Mouse (Mus musculus) midbrain, embryonic 15.5 days (tissue): ENCODE results near the gene Shh. TPM values are rescaled to one million over a fixed set of nuclear protein-coding genes. Genes with fewer than 3 reads are reported as not detected.

Experiments used
- ATAC-seq: fragments of 200-750 bp; cut with Nextera tagmentation; replicated peaks from 2 replicates; pipeline ENCODE4 v1.8.0; 2017; ENCODE audit warnings: moderate TSS enrichment
- H3K27ac ChIP-seq: fragments of 300-500 bp; sonication (generic); 2 replicates; pipeline ENCODE4 v1.5.1; 2015; ENCODE audit warnings: mild to moderate bottlenecking, inconsistent platforms
- H3K27me3 ChIP-seq: fragments of 300-500 bp; sonication (generic); replicated peaks from 2 replicates; pipeline ENCODE4 v1.6.1; 2015; ENCODE audit warnings: inconsistent platforms
- H3K36me3 ChIP-seq: fragments of 300-500 bp; sonication (generic); replicated peaks from 2 replicates; pipeline ENCODE4 v1.6.1; 2015; ENCODE audit warnings: inconsistent platforms
- H3K4me1 ChIP-seq: fragments of 300-500 bp; sonication (generic); 2 replicates; pipeline ENCODE4 v1.6.1; 2015; ENCODE audit warnings: inconsistent platforms
- H3K4me2 ChIP-seq: fragments of 300-500 bp; sonication (generic); 2 replicates; pipeline ENCODE4 v1.6.1; 2015; ENCODE audit warnings: inconsistent platforms, mild to moderate bottlenecking, moderate library complexity
- H3K4me3 ChIP-seq: fragments of 300-500 bp; sonication (generic); 2 replicates; pipeline ENCODE4 v1.5.1; 2015; ENCODE audit warnings: mild to moderate bottlenecking, inconsistent platforms
- H3K9ac ChIP-seq: fragments of 300-500 bp; sonication (generic); 2 replicates; pipeline ENCODE4 v1.6.1; 2015; ENCODE audit warnings: mild to moderate bottlenecking, inconsistent platforms
- H3K9me3 ChIP-seq: fragments of 300-500 bp; sonication (generic); 2 replicates; pipeline ENCODE4 v1.6.1; 2016; ENCODE audit warnings: inconsistent platforms
- WGBS: fragments of 180-500 bp; shearing (Covaris S2); methylation state at CpG from one replicate; pipeline ENCODE4 v1.1.7; 2015; ENCODE audit warnings: mixed read lengths; 5-methylcytosine and 5-hydroxymethylcytosine counted together
- polyA plus RNA-seq: library from polyadenylated mRNA; unstranded; fragments of >200 nt; fragmentation: Nextera tagmentation; extraction: Ambion mirVana; gene quantifications from 2 replicates; pipeline ENCODE4 v1.2.1, GENCODE M21; 2015

The Shh gene
- polyA plus RNA-seq, 1 experiment from 2014 or later = 1.4 TPM

DNA sequence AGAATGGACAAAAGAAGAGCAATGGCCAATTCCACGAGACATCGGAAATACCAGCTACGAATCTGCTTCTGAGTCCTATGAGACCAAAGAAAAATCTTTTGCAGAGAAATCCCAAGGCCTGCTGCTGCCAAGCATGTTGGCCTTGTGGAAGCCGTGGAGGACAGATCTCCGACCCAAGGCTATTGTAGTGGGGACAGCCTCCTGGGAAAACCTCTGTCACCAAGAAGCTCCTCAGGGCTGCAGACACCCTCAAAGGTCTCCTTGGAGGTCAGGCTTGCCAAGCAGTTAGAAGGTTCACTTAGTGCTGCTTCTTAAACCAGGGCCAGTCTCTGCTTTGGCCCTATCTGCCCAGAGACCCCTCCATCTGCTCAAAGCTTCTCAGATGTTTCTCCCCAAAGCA, 11.3 kb downstream of the Shh start:
- WGBS = 82% methylated on average over 5 of the region's 5 CpGs
- no peak for ATAC-seq

DNA sequence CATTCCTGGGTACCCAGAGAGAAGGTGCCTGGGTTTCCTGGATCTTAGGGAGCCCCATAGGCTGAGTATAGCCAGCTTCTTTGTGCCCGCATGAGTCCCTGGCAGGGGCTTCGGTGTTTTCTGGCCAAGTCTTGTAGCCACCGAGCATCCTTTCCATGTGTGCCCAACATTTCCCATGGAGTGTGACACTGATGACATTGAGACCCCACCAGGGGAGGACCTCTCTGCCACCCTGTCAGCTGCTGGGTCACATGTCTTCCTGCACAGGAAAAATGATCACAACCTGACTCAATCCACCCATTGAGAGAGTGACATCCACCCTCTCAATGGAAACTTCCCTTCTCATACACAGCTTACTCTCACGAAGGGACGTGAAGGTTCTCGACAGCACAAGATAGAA, 12.5 kb downstream of the Shh start:
- Histone ChIP-seq H3K4me1 (peaks cover 19% of the 10 kb centered on the region), H3K9ac (no peak overlapping the region), H3K4me2 (no peak overlapping the region), H3K9me3 (no peaks in the 10 kb centered on the region), H3K27me3 (peaks cover 35% of the 10 kb centered on the region), H3K27ac (no peak overlapping the region), H3K4me3 (no peak overlapping the region), H3K36me3 (no peaks in the 10 kb centered on the region)
- ATAC-seq = no peak
- 89% methylated on average over 6 of the region's 6 CpGs for WGBS

More for the DNA sequence above, 11.3 kb downstream of the Shh start:
- no peak overlapping the region for H3K9ac ChIP-seq
- H3K27ac ChIP-seq = no peak overlapping the region
- H3K27me3 ChIP-seq = peaks cover 47% of the 10 kb centered on the region
- no peak overlapping the region for H3K4me3 ChIP-seq
- H3K36me3 ChIP-seq = no peaks in the 10 kb centered on the region
- H3K4me2 ChIP-seq = no peak overlapping the region
- peaks cover 31% of the 10 kb centered on the region for H3K4me1 ChIP-seq
- H3K9me3 ChIP-seq = no peaks in the 10 kb centered on the region

DNA sequence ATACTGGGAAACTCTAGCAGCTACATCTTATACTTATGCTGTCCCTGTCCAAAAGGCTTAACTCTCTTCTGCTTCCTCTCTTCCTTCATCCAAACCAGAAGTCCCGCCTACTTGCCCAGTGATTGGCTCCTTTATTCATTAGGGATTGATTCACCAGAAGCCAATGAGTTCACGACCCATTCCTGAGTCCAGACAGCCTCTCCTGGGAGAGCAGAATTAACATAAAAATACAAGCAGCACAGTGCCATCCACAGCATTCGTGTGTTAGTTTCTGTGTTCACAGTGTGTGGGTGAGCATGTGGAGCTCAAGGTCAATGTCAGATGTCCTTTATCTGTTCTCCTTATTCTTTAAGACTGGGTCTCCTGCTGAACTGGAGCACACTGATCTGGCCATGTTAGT, 13.5 kb downstream of the Shh start:
- WGBS = 22% methylated on average over 3 of the region's 3 CpGs
- no peak for ATAC-seq
- no peaks in the 10 kb centered on the region for H3K36me3 ChIP-seq
- H3K4me2 ChIP-seq = no peak overlapping the region
- no peak overlapping the region for H3K9ac ChIP-seq
- H3K4me1 ChIP-seq = peaks cover 9% of the 10 kb centered on the region
- no peak overlapping the region for H3K4me3 ChIP-seq
- H3K9me3 ChIP-seq = no peaks in the 10 kb centered on the region
- H3K27me3 ChIP-seq = peaks cover 25% of the 10 kb centered on the region
- no peak overlapping the region for H3K27ac ChIP-seq

DNA sequence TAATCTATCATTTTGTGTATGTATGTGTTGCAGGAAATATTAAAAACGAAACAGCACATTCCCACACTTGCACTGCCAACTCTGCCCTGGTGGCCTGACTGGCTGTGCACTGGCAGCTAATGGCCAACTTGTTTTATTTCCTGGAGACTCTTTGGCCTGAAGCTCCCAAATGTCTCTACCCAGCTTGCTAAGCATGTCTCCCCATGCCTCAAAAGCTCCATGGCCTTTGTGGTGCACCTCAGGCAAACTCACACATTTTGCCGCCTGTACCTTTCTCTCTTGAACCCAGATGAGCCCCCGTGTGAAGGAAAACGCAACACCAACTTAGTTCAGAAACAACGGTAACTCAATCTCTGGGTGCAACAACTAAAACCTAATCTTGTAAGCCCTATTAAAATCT, 14.0 kb downstream of the Shh start:
- Histone ChIP-seq H3K9me3 (no peaks in the 10 kb centered on the region), H3K36me3 (no peaks in the 10 kb centered on the region), H3K27me3 (peaks cover 20% of the 10 kb centered on the region), H3K27ac (no peak overlapping the region), H3K4me1 (peaks cover 5% of the 10 kb centered on the region), H3K9ac (no peak overlapping the region), H3K4me2 (no peak overlapping the region), H3K4me3 (no peak overlapping the region)
- no peak for ATAC-seq
- WGBS = 90% methylated on average over 5 of the region's 5 CpGs

DNA sequence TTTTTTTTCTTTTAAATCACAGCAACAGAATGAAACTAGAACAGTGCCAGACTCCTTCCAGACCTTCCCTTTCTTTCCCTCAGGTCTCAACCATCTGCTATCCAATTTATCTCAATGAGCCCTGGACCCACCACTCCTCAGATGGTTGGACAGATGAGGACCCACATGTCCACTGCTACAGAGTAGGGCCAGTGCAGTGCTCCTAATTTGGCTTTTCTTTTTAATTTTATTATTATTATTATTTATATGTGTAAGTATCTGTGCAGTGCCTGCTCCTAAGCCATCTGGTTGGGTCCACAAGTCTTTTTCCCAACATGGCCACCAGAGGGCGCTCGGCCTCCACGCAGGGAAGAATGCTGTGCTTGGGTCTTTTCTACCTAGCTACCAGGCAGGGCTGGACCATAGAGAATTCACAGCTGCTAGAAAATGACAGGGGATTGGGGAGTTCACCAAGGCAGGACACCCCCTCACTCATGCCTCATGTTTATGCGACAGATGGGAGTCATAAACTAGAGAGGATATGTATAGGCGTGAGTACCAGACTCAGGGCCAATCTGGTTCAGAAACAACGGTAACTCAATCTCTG, 15.9 kb downstream of the Shh start:
- Histone ChIP-seq H3K27ac (no peak overlapping the region), H3K9ac (no peak overlapping the region), H3K4me2 (no peak overlapping the region), H3K9me3 (no peaks in the 10 kb centered on the region), H3K4me1 (no peaks in the 10 kb centered on the region), H3K36me3 (no peaks in the 10 kb centered on the region), H3K4me3 (no peak overlapping the region), H3K27me3 (peaks cover 5% of the 10 kb centered on the region)
- WGBS = 36% methylated on average over 6 of the region's 6 CpGs
- peak; percentile 81 for ATAC-seq

DNA sequence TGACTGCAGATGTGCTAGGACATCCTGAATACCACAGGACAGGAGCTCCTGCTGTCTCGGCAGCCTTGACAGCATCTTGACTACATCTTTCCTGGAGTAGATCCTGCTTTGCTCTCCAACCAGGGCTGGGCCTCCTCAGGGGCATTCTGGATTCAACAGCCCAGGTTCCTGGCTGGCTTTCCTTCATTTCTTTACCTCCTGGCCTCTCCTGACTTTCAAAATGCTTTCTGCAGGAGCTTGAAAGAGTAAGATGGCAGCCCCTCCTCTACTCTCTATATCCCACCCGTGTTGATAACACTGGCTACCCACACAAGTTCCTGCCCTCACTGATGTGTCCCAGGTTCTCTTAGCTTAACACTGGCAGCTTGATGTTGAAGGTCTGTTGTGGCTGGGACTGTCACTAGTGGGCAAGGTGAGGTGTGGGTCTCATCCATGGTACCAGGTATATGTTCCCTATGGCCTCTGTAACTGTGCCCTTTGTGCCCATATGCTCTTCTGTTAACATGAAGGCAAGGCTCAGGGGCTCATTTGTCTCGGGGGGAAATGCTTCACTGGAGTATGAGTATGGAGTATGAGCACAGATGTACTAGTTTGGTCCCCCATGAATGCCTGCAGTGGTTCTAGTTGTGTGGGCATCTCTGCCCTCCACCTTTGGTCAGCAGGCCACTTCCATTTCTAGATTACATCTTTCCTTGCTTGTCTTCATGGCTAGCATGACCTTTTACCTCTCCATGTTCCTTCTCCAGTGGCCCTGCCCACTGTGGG, 16.7 kb downstream of the Shh start:
- H3K27ac ChIP-seq = no peak overlapping the region
- no peak overlapping the region for H3K9ac ChIP-seq
- 61% methylated on average over 3 of the region's 3 CpGs for WGBS
- no peak for ATAC-seq
- no peak overlapping the region for H3K4me3 ChIP-seq
- H3K9me3 ChIP-seq = no peaks in the 10 kb centered on the region
- H3K4me1 ChIP-seq = no peaks in the 10 kb centered on the region
- no peak overlapping the region for H3K4me2 ChIP-seq
- no peaks in the 10 kb centered on the region for H3K36me3 ChIP-seq
- no peaks in the 10 kb centered on the region for H3K27me3 ChIP-seq

DNA sequence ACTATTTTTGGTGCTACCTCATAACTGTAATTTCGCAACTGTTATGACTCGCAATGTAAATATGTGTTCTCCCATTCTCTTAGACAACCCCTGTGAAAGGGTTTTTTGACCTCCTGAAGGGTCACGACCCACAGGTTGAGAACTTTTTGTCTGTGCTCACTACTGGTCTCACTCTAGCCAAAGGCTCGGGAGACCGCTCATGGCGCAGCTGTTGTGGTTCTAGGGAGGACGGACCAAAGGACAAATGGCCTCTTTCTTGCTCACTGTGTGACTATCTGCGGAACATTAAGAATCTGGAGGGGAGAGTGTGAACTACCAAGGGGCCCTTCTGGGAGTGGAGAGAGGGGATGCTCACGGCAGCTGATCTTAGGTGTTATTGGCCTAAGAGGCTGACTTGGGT, 41.1 kb downstream of the Shh start:
- Histone ChIP-seq H3K27me3 (no peaks in the 10 kb centered on the region), H3K4me3 (no peak overlapping the region), H3K4me1 (no peaks in the 10 kb centered on the region), H3K27ac (no peak overlapping the region), H3K36me3 (no peaks in the 10 kb centered on the region), H3K4me2 (no peak overlapping the region), H3K9me3 (no peaks in the 10 kb centered on the region), H3K9ac (no peak overlapping the region)
- no peak for ATAC-seq
- 91% methylated on average over 9 of the region's 9 CpGs for WGBS

DNA sequence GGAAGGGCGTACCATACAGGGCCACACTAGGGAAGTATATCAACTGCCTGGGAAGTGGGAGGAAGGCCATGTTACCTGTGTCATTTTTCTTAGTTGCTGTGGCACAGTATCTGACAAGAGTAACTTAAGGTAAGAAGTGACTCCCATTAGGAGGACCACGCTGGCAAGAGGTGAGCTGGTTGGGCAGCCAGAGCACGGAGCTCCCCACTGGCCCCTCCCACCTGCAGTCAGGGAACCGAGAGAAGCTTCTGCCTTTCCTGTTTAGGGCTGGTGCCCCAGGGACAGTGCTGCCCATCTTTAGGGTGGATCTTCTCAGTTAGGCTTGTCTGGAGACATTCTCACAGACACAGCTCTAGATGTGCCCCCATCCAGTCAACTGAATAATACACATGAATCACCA, 43.3 kb downstream of the Shh start:
- Histone ChIP-seq H3K36me3 (peaks cover 4% of the 10 kb centered on the region; the same call in 1 of the 2 replicates), H3K27me3 (no peaks in the 10 kb centered on the region), H3K27ac (no peak overlapping the region), H3K4me2 (no peak overlapping the region), H3K9me3 (no peaks in the 10 kb centered on the region), H3K4me1 (no peaks in the 10 kb centered on the region), H3K4me3 (no peak overlapping the region), H3K9ac (no peak overlapping the region)
- WGBS = 71% methylated on average over 4 of the region's 4 CpGs
- no peak for ATAC-seq

DNA sequence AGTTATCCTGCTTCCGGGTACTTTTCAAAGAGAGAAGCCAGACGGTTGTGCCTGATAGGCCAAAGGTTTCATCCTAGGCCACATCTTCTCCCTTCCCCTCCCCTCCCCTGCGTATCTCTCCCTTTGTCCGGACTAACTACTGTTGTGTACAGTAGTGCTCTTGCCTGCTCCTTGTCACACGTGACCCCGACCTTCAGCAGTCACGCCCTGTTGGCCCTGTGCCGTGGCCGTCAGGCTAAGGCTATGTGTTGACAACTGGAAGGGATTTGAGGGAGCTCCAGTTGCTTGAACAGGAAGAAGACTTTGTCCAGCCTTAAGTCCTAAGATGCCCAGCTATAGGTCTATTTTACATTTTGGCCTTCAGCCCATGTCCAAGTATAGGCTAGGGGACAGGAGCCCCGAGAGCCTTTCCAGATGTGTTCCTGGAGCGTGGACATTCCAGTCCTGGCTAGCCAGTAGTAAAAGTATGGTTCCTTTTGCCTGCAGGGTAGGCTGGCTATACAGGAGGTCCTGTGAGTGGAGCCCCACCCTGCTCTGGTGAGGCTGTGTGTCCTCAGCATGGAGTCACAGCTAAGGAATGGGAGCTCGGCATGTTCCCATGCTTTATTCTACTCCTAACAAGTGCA, 47.3 kb downstream of the Shh start:
- Histone ChIP-seq H3K27me3 (no peaks in the 10 kb centered on the region), H3K9ac (no peak overlapping the region), H3K4me3 (no peak overlapping the region), H3K36me3 (peaks cover 13% of the 10 kb centered on the region), H3K9me3 (no peaks in the 10 kb centered on the region), H3K27ac (no peak overlapping the region), H3K4me1 (no peaks in the 10 kb centered on the region), H3K4me2 (no peak overlapping the region)
- 90% methylated on average over 12 of the region's 12 CpGs for WGBS
- no peak for ATAC-seq

DNA sequence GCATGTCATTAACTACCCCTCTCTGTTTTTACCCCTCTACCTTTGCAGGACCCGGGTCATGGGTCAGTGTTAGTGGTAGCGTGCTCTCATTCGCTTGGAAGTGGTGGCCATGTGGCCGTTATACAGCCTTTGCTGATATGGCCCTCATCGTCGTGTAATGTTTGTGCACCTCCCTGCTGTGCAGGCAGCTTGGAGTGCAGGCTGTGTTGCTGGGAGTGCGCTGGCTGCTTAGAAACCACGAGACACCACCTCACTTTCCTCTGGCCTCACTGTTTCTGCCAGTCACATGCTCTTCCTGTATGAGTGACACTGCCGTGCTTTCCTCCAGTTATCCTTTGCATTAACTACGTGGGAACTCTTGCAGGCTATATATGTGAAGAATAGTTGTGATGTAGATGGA, 48.3 kb downstream of the Shh start:
- no peak for ATAC-seq
- Histone ChIP-seq H3K4me3 (no peak overlapping the region), H3K4me2 (no peak overlapping the region), H3K9me3 (no peaks in the 10 kb centered on the region), H3K27me3 (no peaks in the 10 kb centered on the region), H3K27ac (no peak overlapping the region), H3K36me3 (peaks cover 23% of the 10 kb centered on the region), H3K9ac (no peak overlapping the region), H3K4me1 (no peaks in the 10 kb centered on the region)
- 87% methylated on average over 10 of the region's 10 CpGs for WGBS

DNA sequence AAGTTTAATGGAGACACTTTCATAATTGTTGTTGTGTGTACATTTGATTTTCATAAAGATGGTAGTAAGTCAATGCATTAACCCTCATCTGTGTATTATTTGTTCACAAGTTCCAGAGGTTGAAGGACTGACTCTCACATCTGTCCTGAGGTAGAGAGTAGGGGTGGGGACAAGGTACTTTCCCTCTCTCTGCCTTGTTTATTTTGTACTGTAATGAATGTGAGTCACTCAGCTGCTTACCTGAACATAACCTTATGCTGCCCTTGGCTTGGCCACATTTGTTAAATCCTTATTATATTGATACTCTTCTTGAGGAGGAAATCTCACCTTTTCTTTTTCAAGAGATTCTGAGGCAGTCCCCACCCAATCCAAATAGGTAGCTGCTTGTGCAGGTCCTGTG, 51.0 kb downstream of the Shh start:
- Histone ChIP-seq H3K27ac (no peak overlapping the region), H3K9me3 (no peaks in the 10 kb centered on the region), H3K4me2 (no peak overlapping the region), H3K4me3 (no peak overlapping the region), H3K9ac (no peak overlapping the region), H3K4me1 (no peaks in the 10 kb centered on the region), H3K36me3 (peaks cover 32% of the 10 kb centered on the region), H3K27me3 (no peaks in the 10 kb centered on the region)
- ATAC-seq = no peak

DNA sequence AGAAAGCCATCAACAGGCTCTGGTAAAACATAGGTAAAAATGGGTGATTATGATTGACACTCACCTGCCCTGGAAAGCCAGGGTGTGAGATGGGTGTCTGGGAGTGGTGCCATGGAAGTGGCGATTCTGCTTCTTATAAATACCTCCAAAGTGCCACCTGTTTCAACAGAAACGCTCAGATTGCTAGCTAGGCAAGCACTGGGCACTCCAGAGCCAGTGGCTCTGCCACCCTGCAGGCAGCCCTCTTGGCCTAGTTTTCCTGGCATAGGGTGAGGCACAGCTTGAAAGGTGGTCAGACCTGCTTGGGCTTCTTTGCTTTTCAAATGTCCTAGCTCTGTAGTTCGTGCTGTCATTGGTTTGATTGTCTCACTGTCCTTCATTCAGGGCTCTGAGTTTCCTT, 53.0 kb downstream of the Shh start:
- Histone ChIP-seq H3K4me3 (no peak overlapping the region), H3K27me3 (no peaks in the 10 kb centered on the region), H3K27ac (no peak overlapping the region), H3K9ac (no peak overlapping the region), H3K4me2 (no peak overlapping the region), H3K4me1 (no peaks in the 10 kb centered on the region), H3K9me3 (no peaks in the 10 kb centered on the region), H3K36me3 (peaks cover 42% of the 10 kb centered on the region)
- WGBS = 88% methylated on average over 3 of the region's 3 CpGs
- no peak for ATAC-seq

DNA sequence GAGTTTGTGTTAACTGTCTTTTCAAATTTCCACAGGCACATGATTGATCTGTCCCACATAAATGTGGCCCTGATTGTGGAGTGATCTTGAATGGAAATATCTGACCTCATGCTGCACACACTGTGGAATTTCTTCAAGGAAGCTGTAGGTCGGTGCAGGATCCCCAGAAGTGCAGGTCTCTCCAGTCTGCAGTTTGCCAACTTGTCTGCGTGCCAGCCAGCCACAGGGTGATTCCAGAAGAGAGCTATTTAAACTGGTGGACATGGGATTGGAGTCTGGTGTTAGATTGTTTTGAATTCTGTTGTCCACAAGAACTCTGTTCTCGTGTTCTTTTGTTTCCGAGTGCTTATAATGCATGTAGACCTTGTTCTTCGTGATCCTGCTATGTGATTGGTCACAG, 53.5 kb downstream of the Shh start:
- ATAC-seq = no peak
- H3K27ac ChIP-seq = no peak overlapping the region
- no peak overlapping the region for H3K4me3 ChIP-seq
- H3K9ac ChIP-seq = no peak overlapping the region
- no peaks in the 10 kb centered on the region for H3K27me3 ChIP-seq
- H3K4me1 ChIP-seq = no peaks in the 10 kb centered on the region
- WGBS = 93% methylated on average over 5 of the region's 5 CpGs
- H3K9me3 ChIP-seq = no peaks in the 10 kb centered on the region
- H3K4me2 ChIP-seq = no peak overlapping the region
- H3K36me3 ChIP-seq = peaks cover 42% of the 10 kb centered on the region
